Mouse (Mus musculus) G1E (cell line): ENCODE data around the gene Vil1. TPM values are rescaled to one million over a fixed set of nuclear protein-coding genes. Genes with fewer than 3 reads are reported as not detected.

ENCODE experiments used
- ATAC-seq: 2 replicates; pipeline ENCODE4 v1.8.0; 2016; ENCODE audit warnings: mild to moderate bottlenecking; ENCODE audit not compliant: insufficient number of reproducible peaks, poor library complexity, low FRiP score, severe bottlenecking; ENCODE audit errors: extremely low read depth
- DNase-seq: peaks from one replicate; pipeline ENCODE4 v3.0.0; 2012; ENCODE audit warnings: low spot score
- H3K27me3 ChIP-seq: 2 replicates; pipeline ENCODE4 v1.6.1; 2012; ENCODE audit warnings: mild to moderate bottlenecking, low read length, inconsistent platforms; ENCODE audit not compliant: insufficient read depth
- H3K36me3 ChIP-seq: replicated peaks from 2 replicates; pipeline ENCODE3; 2012; ENCODE audit warnings: mild to moderate bottlenecking, inconsistent platforms
- H3K4me1 ChIP-seq: 2 replicates; pipeline ENCODE4 v1.6.1; 2012; ENCODE audit warnings: low read depth, low read length, inconsistent platforms, mixed read lengths; ENCODE audit not compliant: insufficient read depth
- H3K4me3 ChIP-seq: 2 replicates; pipeline ENCODE4 v1.5.1; 2012; ENCODE audit warnings: low read depth, mild to moderate bottlenecking, inconsistent platforms, low read length, moderate library complexity, mixed read lengths
- H3K9me3 ChIP-seq: replicated peaks from 2 replicates; pipeline ENCODE4 v1.6.1; 2012; ENCODE audit warnings: inconsistent platforms
- CTCF ChIP-seq: IDR thresholded peaks from 2 replicates; pipeline ENCODE4 v1.5.1; 2012; ENCODE audit warnings: low read depth, low read length, inconsistent platforms, mixed read lengths
- GATA1 ChIP-seq: IDR thresholded peaks from 2 replicates; pipeline ENCODE4 v1.6.1; 2012; ENCODE audit warnings: borderline replicate concordance, low read length, inconsistent platforms, mixed read lengths
- GATA2 ChIP-seq: IDR thresholded peaks from 2 replicates; pipeline ENCODE4 v1.6.1; 2012; ENCODE audit warnings: low read depth, low read length, inconsistent platforms, borderline replicate concordance
- POLR2AphosphoS5 ChIP-seq: IDR thresholded peaks from 2 replicates; pipeline ENCODE4 v1.6.1; 2012; ENCODE audit warnings: low read depth, low read length, inconsistent platforms; ENCODE audit not compliant: insufficient replicate concordance
- TAL1 ChIP-seq: conservative IDR thresholded peaks from 2 replicates; pipeline ENCODE4 v1.6.1; 2012; ENCODE audit warnings: low read depth, low read length, inconsistent platforms, mixed read lengths
- polyA plus RNA-seq: library from polyadenylated mRNA; stranded (reverse); fragments of >175 nt; gene quantifications from 2 replicates; pipeline ENCODE4 v1.2.3, GENCODE M21; 2012
- total RNA-seq, 2 experiments: library from RNA; stranded (forward) in 1 of 2; stranded (reverse) in 1 of 2; fragments of 200-1000 nt in 1 of 2; fragments of >200 nt in 1 of 2; fragmentation: Nextera tagmentation in 1 of 2; gene quantifications; 2 replicates each; pipeline ENCODE4 v1.2.3; 2014 to 2017

Gene Vil1
- total and polyA plus RNA-seq, 3 experiments: 0.35 to 1.1 (median 0.68) TPM

GRCm38 (mm10) chr1:74364270-74364669 lies 44.9 kb upstream of the Vil1 start:
- DNase-seq: no peak

GRCm38 (mm10) chr1:74367886-74368645 lies 41.1 kb upstream of the Vil1 start:
- no peak for DNase-seq
- Histone ChIP-seq H3K9me3 (no peaks in the 10 kb centered on the region), H3K4me3 (no peak overlapping the region), H3K4me1 (peaks cover 6% of the 10 kb centered on the region), H3K36me3 (no peaks in the 10 kb centered on the region), H3K27me3 (peaks cover 39% of the 10 kb centered on the region)
- ATAC-seq: no peak
- TF ChIP-seq GATA1: no peak
- TF ChIP-seq TAL1: no peak
- TF ChIP-seq GATA2: no peak
- no peak for TF ChIP-seq POLR2AphosphoS5
- no peak for TF ChIP-seq CTCF

More at GRCm38 (mm10) chr1:74364270-74364669, 44.9 kb upstream of the Vil1 start:
- no peak for TF ChIP-seq CTCF
- no peak for TF ChIP-seq GATA1
- TF ChIP-seq POLR2AphosphoS5: no peak
- TF ChIP-seq GATA2: no peak
- TF ChIP-seq TAL1: no peak
- ATAC-seq: no peak
- no peaks in the 10 kb centered on the region for H3K36me3 ChIP-seq
- H3K9me3 ChIP-seq: no peaks in the 10 kb centered on the region
- peaks cover 9% of the 10 kb centered on the region for H3K4me1 ChIP-seq
- H3K4me3 ChIP-seq: no peak overlapping the region
- H3K27me3 ChIP-seq: peaks cover 45% of the 10 kb centered on the region

- ATAC-seq: no peak
- H3K27me3 ChIP-seq: peaks cover 31% of the 10 kb centered on the region
- TF ChIP-seq GATA1: no peak
- no peak for TF ChIP-seq GATA2
- TF ChIP-seq TAL1: no peak
- TF ChIP-seq POLR2AphosphoS5: no peak
- TF ChIP-seq CTCF: no peak
Observed at GRCm38 (mm10) chr1:74370040-74370439, 39.1 kb upstream of the Vil1 start.

GRCm38 (mm10) chr1:74373372-74373771 lies 35.8 kb upstream of the Vil1 start:
- peaks cover 42% of the 10 kb centered on the region for H3K27me3 ChIP-seq
- H3K36me3 ChIP-seq: no peaks in the 10 kb centered on the region
- peaks cover 9% of the 10 kb centered on the region for H3K4me1 ChIP-seq
- TF ChIP-seq POLR2AphosphoS5: no peak
- TF ChIP-seq TAL1: no peak
- no peak for TF ChIP-seq CTCF
- no peak for TF ChIP-seq GATA2
- no peak for TF ChIP-seq GATA1
- DNase-seq (no peak), ATAC-seq (no peak)
- H3K4me3 ChIP-seq: no peak overlapping the region
- no peaks in the 10 kb centered on the region for H3K9me3 ChIP-seq

More at GRCm38 (mm10) chr1:74370040-74370439, 39.1 kb upstream of the Vil1 start:
- no peaks in the 10 kb centered on the region for H3K9me3 ChIP-seq
- peaks cover 4% of the 10 kb centered on the region for H3K4me1 ChIP-seq
- no peak overlapping the region for H3K4me3 ChIP-seq
- no peak for DNase-seq
- no peaks in the 10 kb centered on the region for H3K36me3 ChIP-seq

GRCm38 (mm10) chr1:74374980-74375379 lies 34.2 kb upstream of the Vil1 start, which contains the start of gene Slc11a1:
Gene Slc11a1, plus strand, starts transcription at chr1:74375195.
- peaks cover 41% of the 10 kb centered on the region for H3K27me3 ChIP-seq
- H3K4me1 ChIP-seq: peaks cover 19% of the 10 kb centered on the region
- no peaks in the 10 kb centered on the region for H3K36me3 ChIP-seq
- DNase-seq (no peak), ATAC-seq (no peak)
- no peaks in the 10 kb centered on the region for H3K9me3 ChIP-seq
- TF ChIP-seq CTCF (no peak), TAL1 (no peak), POLR2AphosphoS5 (no peak), GATA2 (no peak), GATA1 (no peak)
- H3K4me3 ChIP-seq: no peak within 1 kb of the TSS

- no peak for TF ChIP-seq GATA1
- TF ChIP-seq TAL1: no peak
- no peak for TF ChIP-seq CTCF
- TF ChIP-seq GATA2: no peak
- no peak for TF ChIP-seq POLR2AphosphoS5
- no peaks in the 10 kb centered on the region for H3K36me3 ChIP-seq
- peaks cover 20% of the 10 kb centered on the region for H3K4me1 ChIP-seq
- DNase-seq (no peak), ATAC-seq (no peak)
- H3K4me3 ChIP-seq: no peak overlapping the region
- no peaks in the 10 kb centered on the region for H3K9me3 ChIP-seq
- peaks cover 39% of the 10 kb centered on the region for H3K27me3 ChIP-seq
Observed at GRCm38 (mm10) chr1:74375561-74375960, 33.6 kb upstream of the Vil1 start.
